Mouse (Mus musculus) heart, postnatal 0 days (tissue): ENCODE data around the gene Fig4.

Source experiments
- CTCF ChIP-seq: IDR thresholded peaks from 2 replicates; pipeline ENCODE4 v1.5.1; 2016; ENCODE audit warnings: antibody characterized with exemption, control low read depth, low read depth
- EP300 ChIP-seq: IDR thresholded peaks from 2 replicates; pipeline ENCODE4 v1.6.1; 2016; ENCODE audit warnings: antibody characterized with exemption, low read depth

DNA sequence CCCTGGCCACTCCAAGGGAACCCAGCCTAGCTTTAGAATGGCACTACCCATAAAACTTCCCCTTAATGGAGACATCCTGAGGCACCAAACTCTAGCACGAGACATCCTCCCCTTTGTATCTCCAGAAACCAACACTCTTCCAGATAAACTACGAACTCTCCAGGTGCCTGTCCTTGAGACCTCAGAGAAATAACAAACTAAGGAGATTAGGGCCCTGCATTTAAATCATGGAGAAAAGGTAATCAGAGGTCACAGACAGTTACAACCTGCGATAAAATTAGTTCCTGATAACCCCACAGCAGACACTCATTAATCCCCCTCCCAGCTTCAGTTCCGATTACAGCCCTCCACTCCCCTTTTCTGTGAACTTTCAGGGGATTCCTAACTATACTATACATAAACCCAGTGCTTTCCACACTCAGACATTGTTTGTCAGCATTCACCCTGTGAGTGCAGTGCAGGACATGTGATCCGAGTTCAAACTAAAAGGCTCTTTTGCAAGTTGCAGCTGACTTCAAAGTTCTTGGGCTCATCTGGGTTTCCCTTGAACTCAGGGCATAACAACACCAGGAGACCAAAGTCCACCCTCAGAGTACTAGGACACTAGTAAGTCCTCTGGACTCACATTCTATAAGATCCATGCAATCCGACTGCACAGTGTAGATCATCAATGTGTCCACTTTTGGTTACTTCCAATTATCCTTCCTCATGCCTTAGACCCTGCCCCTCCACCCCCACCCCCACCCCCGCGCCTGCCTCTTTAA, 42.6 kb downstream of the Fig4 start:
- TF ChIP-seq EP300 (no peak), CTCF (no peak)
